Comparison of ENCODE assay signal across 9 mouse cellular contexts in the genomic region with DNA sequence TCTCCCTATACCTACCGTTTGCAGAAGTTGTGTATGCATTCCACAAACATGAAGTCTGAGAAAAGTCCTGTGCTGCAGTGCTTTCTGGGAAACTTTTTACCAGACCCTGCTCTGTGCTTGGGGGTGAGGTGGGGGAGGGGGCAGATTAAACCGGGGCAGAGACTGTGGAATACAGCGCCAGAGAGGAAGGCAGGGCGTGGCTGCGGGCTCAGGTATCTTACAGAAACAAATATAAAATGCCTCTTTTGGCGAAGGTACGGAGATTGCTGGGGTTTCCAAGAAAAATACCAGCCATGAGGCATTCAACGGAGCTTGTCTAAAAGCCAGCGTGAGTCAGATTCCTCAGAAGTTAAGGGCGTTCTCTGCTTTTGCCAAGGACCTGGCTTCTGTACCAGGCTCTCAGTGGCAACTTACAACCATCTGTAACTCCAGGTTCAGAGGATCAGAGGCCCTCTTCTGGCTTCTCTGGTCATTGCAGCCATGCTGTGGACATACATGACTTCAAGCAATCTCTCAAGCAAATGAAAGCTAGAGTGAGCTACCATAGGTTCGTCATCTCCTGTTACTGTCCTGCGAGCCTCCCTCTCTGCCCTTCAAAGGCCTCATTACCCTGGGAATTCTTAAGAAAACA. TPM values are rescaled to one million over a fixed set of nuclear protein-coding genes. Genes with fewer than 3 reads are reported as not detected.
DNase-seq lines count a peak whose midpoint lies in the region; ATAC-seq lines count a peak whose summit lies in the region.
"Had no signal": no experiment of that assay in that cellular context is flagged by ENCODE, and none has a peak within 500 bp of the region (broad histone marks: within the 10 kb centered on the region; RNA-seq: fewer than 3 reads in every experiment).

No protein-coding gene starts in this region.

- H3K27me3 ChIP-seq in intestine, embryonic 16.5 days (replicated peaks; ENCODE audit: control insufficient read depth, insufficient read depth, low read length) = no peaks in the 10 kb centered on the region

- H3K36me3 ChIP-seq in intestine, embryonic 16.5 days (ENCODE audit: control insufficient read depth, insufficient read depth, low read length) = no peaks in the 10 kb centered on the region
- H3K36me3 ChIP-seq: midbrain, embryonic 12.5 days had no signal

- H3K4me1 ChIP-seq in intestine, embryonic 16.5 days (ENCODE audit: control insufficient read depth, insufficient read depth, low read length) = peaks cover 19% of the 10 kb centered on the region

- peak overlapping the region; percentile 75 for H3K4me3 ChIP-seq in intestine, embryonic 16.5 days (ENCODE audit: low read length)

- peak overlapping the region; percentile 93 for H3K4me2 ChIP-seq in intestine, embryonic 16.5 days (ENCODE audit: low read depth, low read length)

- peak overlapping the region; percentile 96 for H3K27ac ChIP-seq in intestine, embryonic 16.5 days (ENCODE audit: low read length)

- WGBS in intestine, embryonic 16.5 days = 60% methylated on average over 12 of the region's 12 CpGs

- H3K9me3 ChIP-seq in intestine, embryonic 16.5 days (ENCODE audit: control insufficient read depth, low read length) = no peaks in the 10 kb centered on the region
- H3K9me3 ChIP-seq: midbrain, embryonic 12.5 days had no signal

- H3K9ac ChIP-seq in intestine, embryonic 16.5 days (ENCODE audit: low read depth, low read length) = no peak overlapping the region

- ATAC-seq in intestine, embryonic 16.5 days = peak; percentile 7; the same call in 1 of the 2 replicates

- peak; percentile 52 for DNase-seq in layer of hippocampus, adult 11-12 months (ENCODE audit: low spot score)
- no peak for DNase-seq in layer of hippocampus, postnatal 36 days
- DNase-seq in MN1 (ENCODE audit: low spot score) = peak; percentile 68
- DNase-seq in cerebellum, postnatal 36 days = peak; percentile 37 to 40
- DNase-seq in lung, postnatal 14 days = peak; percentile 51
- peak; percentile 79 for DNase-seq in thymus, postnatal 4 days
- DNase-seq in gastrocnemius, postnatal 25 days = no peak

RNA-seq across cellular contexts. Expression of gene Sipa1l2, which starts 1.3 kb away (rescaled TPM):
- total RNA-seq in layer of hippocampus, postnatal 36 days (2021) = 10 to 100 TPM; 60.7 to 73.7 TPM
- 4.9 and 6.8 TPM in 2 replicates for polyA plus RNA-seq in intestine, embryonic 16.5 days (2015; fragmentation: Nextera tagmentation; extraction: Ambion mirVana)
- 1 to 10 TPM; 5.5 to 8.2 TPM for total RNA-seq in gastrocnemius, postnatal 25 days (2021)

Comparison
In these comparisons a context has a peak if more than half of its experiments do, and no peak if none do; other contexts are left out.
1. DNase-seq: peak in layer of hippocampus, adult 11-12 months (single experiment), MN1 (single experiment), cerebellum, postnatal 36 days (2 of 2), lung, postnatal 14 days (single experiment) and thymus, postnatal 4 days (single experiment); none in layer of hippocampus, postnatal 36 days (0 of 2) and gastrocnemius, postnatal 25 days (single experiment).
2. RNA of gene Sipa1l2, which starts 1.3 kb away (total RNA-seq): 60.7 to 73.7 TPM in layer of hippocampus, postnatal 36 days; 5.5 to 8.2 TPM in gastrocnemius, postnatal 25 days; every median in the first group is over 4 times any median in the second.